ENCODE assay signal across 8 mouse cellular contexts in the genomic region with DNA sequence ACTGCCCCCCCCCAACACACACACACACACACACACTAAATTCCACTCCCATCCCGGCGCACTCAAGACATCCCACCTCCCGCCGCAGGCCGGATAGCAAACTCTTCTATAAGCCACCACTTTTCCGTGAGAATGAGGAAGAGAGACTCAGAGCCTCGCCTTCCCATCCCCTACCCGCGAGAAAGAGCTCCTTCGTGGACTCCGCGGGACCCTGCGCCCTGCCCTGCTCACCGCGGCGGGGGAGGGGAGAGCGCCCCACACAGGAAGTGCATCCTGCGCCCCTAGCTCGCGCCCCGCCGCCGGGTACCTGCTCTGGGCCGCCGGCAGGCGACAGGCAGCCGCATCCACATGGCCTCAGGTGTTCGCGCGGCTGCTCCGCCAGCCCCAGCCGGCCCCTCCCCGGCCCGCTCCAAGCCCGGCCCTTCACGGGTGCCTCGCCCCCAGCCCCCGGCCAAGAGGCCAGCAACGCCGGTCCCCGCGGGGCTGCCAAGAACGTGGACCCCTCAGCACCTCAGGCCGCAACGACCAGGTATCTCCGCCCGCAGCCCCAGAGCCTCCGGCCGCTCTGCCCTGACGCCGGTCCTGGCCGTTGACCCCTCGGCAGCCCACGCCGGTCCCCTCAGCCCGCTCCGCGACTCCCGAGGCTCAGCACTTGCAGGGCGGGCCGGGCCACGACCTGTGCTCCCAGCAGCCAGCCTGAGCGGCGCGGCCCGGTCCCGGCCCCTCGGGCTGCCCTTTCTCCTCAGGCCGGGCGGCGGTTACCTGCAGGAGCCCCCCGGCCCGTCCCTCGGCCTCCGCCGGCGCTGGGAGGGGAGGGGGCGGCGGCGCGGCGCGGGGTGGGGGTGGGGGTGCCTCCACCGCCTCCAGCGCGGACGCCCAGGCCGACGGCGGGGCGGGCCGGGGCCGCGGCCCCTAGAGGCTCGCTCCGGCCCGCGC.
DNase-seq lines count a peak whose midpoint lies in the region; ATAC-seq lines count a peak whose summit lies in the region.

No protein-coding gene starts in this region.

- no peaks in the 10 kb centered on the region for H3K9me3 ChIP-seq in heart, embryonic 12.5 days (replicated peaks)
- H3K9me3 ChIP-seq in kidney, embryonic 15.5 days (replicated peaks): no peaks in the 10 kb centered on the region

- H3K4me2 ChIP-seq in heart, embryonic 12.5 days: peak overlapping the region; percentile 93
- H3K4me2 ChIP-seq in kidney, embryonic 15.5 days: peak overlapping the region; percentile 96

- H3K4me3 ChIP-seq in heart, embryonic 12.5 days: peak overlapping the region; percentile 96
- peak overlapping the region; percentile 99 for H3K4me3 ChIP-seq in kidney, embryonic 15.5 days (replicated peaks)

- peak; percentile 76 for ATAC-seq in heart, embryonic 12.5 days (ENCODE audit: insufficient number of reproducible peaks, low FRiP score)
- ATAC-seq in kidney, embryonic 15.5 days (replicated peaks; ENCODE audit: low FRiP score): peak; percentile 65

- DNase-seq in 416B (ENCODE audit: low read depth): peak; percentile 62
- peak; percentile 70 for DNase-seq in MN1 (ENCODE audit: low spot score)
- peak; percentile 66 for DNase-seq in embryo, embryonic 10 days (ENCODE audit: low spot score)
- peak; percentile 43 for DNase-seq in lung, postnatal 36 days
- peak; percentile 51 for DNase-seq in spleen, adult 12 weeks (ENCODE audit: low spot score)
- DNase-seq in adipocyte (ENCODE audit: low spot score): no peak

- no peaks in the 10 kb centered on the region for H3K36me3 ChIP-seq in heart, embryonic 12.5 days
- H3K36me3 ChIP-seq in kidney, embryonic 15.5 days: no peaks in the 10 kb centered on the region

- H3K27me3 ChIP-seq in heart, embryonic 12.5 days (replicated peaks): no peaks in the 10 kb centered on the region
- H3K27me3 ChIP-seq in kidney, embryonic 15.5 days: no peaks in the 10 kb centered on the region

- peaks cover 44% of the 10 kb centered on the region for H3K4me1 ChIP-seq in heart, embryonic 12.5 days (replicated peaks)
- peaks cover 53% of the 10 kb centered on the region for H3K4me1 ChIP-seq in kidney, embryonic 15.5 days

- peak overlapping the region; percentile 94 for H3K9ac ChIP-seq in heart, embryonic 12.5 days
- H3K9ac ChIP-seq in kidney, embryonic 15.5 days: peak overlapping the region; percentile 93

- under 1% methylated on average over 95 of the region's 98 CpGs for WGBS in heart, embryonic 12.5 days
- WGBS in kidney, embryonic 15.5 days: under 1% methylated on average over 82 of the region's 98 CpGs

- H3K27ac ChIP-seq in heart, embryonic 12.5 days (ENCODE audit: poor library complexity, severe bottlenecking): peak overlapping the region; percentile 93
- peak overlapping the region; percentile 97 for H3K27ac ChIP-seq in kidney, embryonic 15.5 days
